Mouse (Mus musculus): ENCODE results near the gene Dnajb12. TPM values are rescaled to one million over a fixed set of nuclear protein-coding genes. Genes with fewer than 3 reads are reported as not detected.

Gene Dnajb12
- polyA plus RNA-seq, 1 experiment: 86.2 TPM

- TF ChIP-seq CTCF (IDR thresholded peaks at IDR 0.05; ENCODE audit: extremely low read depth, insufficient read length, insufficient replicate concordance, low read depth, low read length): no peak
- TF ChIP-seq POLR2A (IDR thresholded peaks at IDR 0.05; ENCODE audit: low read depth, low read length): no peak
Observed at GRCm38 (mm10) chr10:59900939-59901338, 21.6 kb downstream of the Dnajb12 start.

GRCm38 (mm10) chr10:59901463-59901862, 22.1 kb downstream of the Dnajb12 start:
- Histone ChIP-seq H3K27me3 (ENCODE audit: control insufficient read depth, insufficient read depth, low read length) (no peaks in the 10 kb centered on the region), H3K36me3 (ENCODE audit: control insufficient read depth, insufficient read depth, low read length) (peaks cover 19% of the 10 kb centered on the region), H3K4me3 (ENCODE audit: low read depth, low read length) (no peak overlapping the region), H3K4me1 (ENCODE audit: control insufficient read depth, insufficient read depth, insufficient read length, low read length) (peaks cover 31% of the 10 kb centered on the region), H3K27ac (ENCODE audit: insufficient read depth, low read depth, low read length) (no peak overlapping the region)
- TF ChIP-seq CTCF (IDR thresholded peaks at IDR 0.05; ENCODE audit: extremely low read depth, insufficient read length, insufficient replicate concordance, low read depth, low read length): no peak
- no peak for TF ChIP-seq POLR2A (IDR thresholded peaks at IDR 0.05; ENCODE audit: low read depth, low read length)
- WGBS: 88% methylated on average over 1 of the region's 1 CpGs

More at GRCm38 (mm10) chr10:59900939-59901338, 21.6 kb downstream of the Dnajb12 start:
- peak overlapping the region; percentile 94 for H3K27ac ChIP-seq (ENCODE audit: insufficient read depth, low read depth, low read length)
- H3K4me1 ChIP-seq (ENCODE audit: control insufficient read depth, insufficient read depth, insufficient read length, low read length): peaks cover 31% of the 10 kb centered on the region
- H3K27me3 ChIP-seq (ENCODE audit: control insufficient read depth, insufficient read depth, low read length): no peaks in the 10 kb centered on the region
- 79% methylated on average over 4 of the region's 4 CpGs for WGBS
- peaks cover 24% of the 10 kb centered on the region for H3K36me3 ChIP-seq (ENCODE audit: control insufficient read depth, insufficient read depth, low read length)
- no peak overlapping the region for H3K4me3 ChIP-seq (ENCODE audit: low read depth, low read length)

- TF ChIP-seq POLR2A (IDR thresholded peaks at IDR 0.05; ENCODE audit: low read depth, low read length): no peak
- no peak for TF ChIP-seq CTCF (IDR thresholded peaks at IDR 0.05; ENCODE audit: extremely low read depth, insufficient read length, insufficient replicate concordance, low read depth, low read length)
- WGBS: 74% methylated on average over 8 of the region's 8 CpGs
Observed at GRCm38 (mm10) chr10:59901986-59902605, 22.7 kb downstream of the Dnajb12 start.

GRCm38 (mm10) chr10:59902606-59902990, 23.2 kb downstream of the Dnajb12 start:
- no peak overlapping the region for H3K4me3 ChIP-seq (ENCODE audit: low read depth, low read length)
- WGBS: 66% methylated on average over 8 of the region's 8 CpGs
- H3K36me3 ChIP-seq (ENCODE audit: control insufficient read depth, insufficient read depth, low read length): peaks cover 9% of the 10 kb centered on the region
- H3K27me3 ChIP-seq (ENCODE audit: control insufficient read depth, insufficient read depth, low read length): no peaks in the 10 kb centered on the region
- TF ChIP-seq POLR2A (IDR thresholded peaks at IDR 0.05; ENCODE audit: low read depth, low read length) (no peak), CTCF (IDR thresholded peaks at IDR 0.05; ENCODE audit: extremely low read depth, insufficient read length, insufficient replicate concordance, low read depth, low read length) (no peak)
- no peak overlapping the region for H3K27ac ChIP-seq (ENCODE audit: insufficient read depth, low read depth, low read length)
- peaks cover 35% of the 10 kb centered on the region for H3K4me1 ChIP-seq (ENCODE audit: control insufficient read depth, insufficient read depth, insufficient read length, low read length)

More at GRCm38 (mm10) chr10:59901986-59902605, 22.7 kb downstream of the Dnajb12 start:
- Histone ChIP-seq H3K36me3 (ENCODE audit: control insufficient read depth, insufficient read depth, low read length) (peaks cover 14% of the 10 kb centered on the region), H3K27ac (ENCODE audit: insufficient read depth, low read depth, low read length) (no peak overlapping the region), H3K4me1 (ENCODE audit: control insufficient read depth, insufficient read depth, insufficient read length, low read length) (peaks cover 31% of the 10 kb centered on the region), H3K27me3 (ENCODE audit: control insufficient read depth, insufficient read depth, low read length) (no peaks in the 10 kb centered on the region), H3K4me3 (ENCODE audit: low read depth, low read length) (no peak overlapping the region)

GRCm38 (mm10) chr10:59903170-59903569, 23.8 kb downstream of the Dnajb12 start:
- Histone ChIP-seq H3K27ac (ENCODE audit: insufficient read depth, low read depth, low read length) (no peak overlapping the region), H3K4me3 (ENCODE audit: low read depth, low read length) (no peak overlapping the region), H3K36me3 (ENCODE audit: control insufficient read depth, insufficient read depth, low read length) (peaks cover 4% of the 10 kb centered on the region), H3K27me3 (ENCODE audit: control insufficient read depth, insufficient read depth, low read length) (no peaks in the 10 kb centered on the region), H3K4me1 (ENCODE audit: control insufficient read depth, insufficient read depth, insufficient read length, low read length) (peaks cover 36% of the 10 kb centered on the region)
- TF ChIP-seq POLR2A (IDR thresholded peaks at IDR 0.05; ENCODE audit: low read depth, low read length): no peak
- no peak for TF ChIP-seq CTCF (IDR thresholded peaks at IDR 0.05; ENCODE audit: extremely low read depth, insufficient read length, insufficient replicate concordance, low read depth, low read length)
- 78% methylated on average over 7 of the region's 7 CpGs for WGBS

- H3K36me3 ChIP-seq (ENCODE audit: control insufficient read depth, insufficient read depth, low read length): no peaks in the 10 kb centered on the region
- 26% methylated on average over 3 of the region's 3 CpGs for WGBS
- H3K27me3 ChIP-seq (ENCODE audit: control insufficient read depth, insufficient read depth, low read length): no peaks in the 10 kb centered on the region
- H3K4me3 ChIP-seq (ENCODE audit: low read depth, low read length): no peak overlapping the region
- TF ChIP-seq POLR2A (IDR thresholded peaks at IDR 0.05; ENCODE audit: low read depth, low read length) (no peak), CTCF (IDR thresholded peaks at IDR 0.05; ENCODE audit: extremely low read depth, insufficient read length, insufficient replicate concordance, low read depth, low read length) (no peak)
- peaks cover 24% of the 10 kb centered on the region for H3K4me1 ChIP-seq (ENCODE audit: control insufficient read depth, insufficient read depth, insufficient read length, low read length)
- H3K27ac ChIP-seq (ENCODE audit: insufficient read depth, low read depth, low read length): peak overlapping the region; percentile 59; the same call in 1 of the 2 replicates
Observed at GRCm38 (mm10) chr10:59907080-59907609, 27.8 kb downstream of the Dnajb12 start.

- H3K27ac ChIP-seq (ENCODE audit: insufficient read depth, low read depth, low read length): peak overlapping the region; percentile 77; the same call in 1 of the 2 replicates
- WGBS: 14% methylated on average over 7 of the region's 7 CpGs
- peaks cover 23% of the 10 kb centered on the region for H3K4me1 ChIP-seq (ENCODE audit: control insufficient read depth, insufficient read depth, insufficient read length, low read length)
- 0 out of 2 replicates have a peak, but pooled peaks have one; percentile 14 for TF ChIP-seq POLR2A (IDR thresholded peaks at IDR 0.05; ENCODE audit: low read depth, low read length)
- no peak for TF ChIP-seq CTCF (IDR thresholded peaks at IDR 0.05; ENCODE audit: extremely low read depth, insufficient read length, insufficient replicate concordance, low read depth, low read length)
- no peaks in the 10 kb centered on the region for H3K27me3 ChIP-seq (ENCODE audit: control insufficient read depth, insufficient read depth, low read length)
- no peaks in the 10 kb centered on the region for H3K36me3 ChIP-seq (ENCODE audit: control insufficient read depth, insufficient read depth, low read length)
- no peak overlapping the region for H3K4me3 ChIP-seq (ENCODE audit: low read depth, low read length)
Observed at GRCm38 (mm10) chr10:59907695-59908299, 28.4 kb downstream of the Dnajb12 start.
